Mouse (Mus musculus) brain, adult 10 weeks (tissue): Measurements from ENCODE around the gene Zdhhc7. TPM values are rescaled to one million over a fixed set of nuclear protein-coding genes. Genes with fewer than 3 reads are reported as not detected.

Experiments
- polyA plus RNA-seq: library from polyadenylated mRNA; stranded (reverse); fragments of 350-450 nt; fragmentation: Illumina TruSeq; extraction: RNeasy Lipid Tissue Mini Kit (QIAGEN cat#74804); gene quantifications from one replicate; pipeline ENCODE4 v1.2.3, GENCODE M21; 2015; ENCODE audit warnings: low read depth, low replicate concordance

Zdhhc7 gene
- 22.8 TPM for polyA plus RNA-seq

DNA sequence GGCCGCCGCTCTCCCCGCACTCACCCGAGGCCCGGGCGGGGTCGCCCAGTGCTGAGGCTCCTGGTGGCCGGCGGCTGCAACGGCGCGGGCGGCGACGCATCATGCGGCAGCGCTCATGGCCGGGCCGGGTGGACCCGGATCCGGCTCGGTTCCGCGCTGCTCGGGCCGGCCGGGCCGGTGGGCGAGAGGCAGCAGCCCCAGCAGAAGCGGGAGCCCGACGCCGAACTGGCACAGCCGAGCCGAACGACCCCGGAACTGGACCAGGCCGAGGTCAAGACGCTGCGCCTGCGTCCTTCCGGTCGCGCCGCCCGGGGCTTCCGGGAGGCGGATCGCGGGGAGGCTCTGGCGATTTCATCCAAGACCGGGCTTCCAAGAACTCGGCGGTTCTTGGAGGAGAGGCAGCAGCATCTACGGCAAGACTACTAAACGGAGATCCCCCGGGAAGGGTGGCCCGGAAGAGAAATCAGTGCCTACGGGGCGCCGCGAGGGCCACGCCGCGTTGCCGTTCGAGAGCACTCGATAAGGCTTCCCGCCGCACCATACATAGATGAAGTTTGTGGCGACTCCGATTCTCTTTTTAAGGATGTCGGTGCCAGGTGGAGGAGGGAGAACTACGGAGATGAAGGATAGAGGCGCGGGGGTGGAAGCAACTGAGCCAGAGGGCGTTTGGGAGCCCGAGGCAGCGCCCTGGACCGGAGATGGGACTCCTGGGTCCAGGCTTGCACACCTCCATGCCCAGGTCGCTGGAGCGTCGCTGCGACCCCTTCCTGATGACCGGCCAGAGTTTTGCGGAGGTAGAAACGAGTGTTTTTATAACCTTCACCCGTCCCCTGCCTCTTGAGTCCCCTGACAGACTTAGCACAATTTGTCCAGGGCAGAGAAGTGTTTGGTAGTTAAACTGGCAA is at the start of gene Zdhhc7:
TSS of gene Zdhhc7 (minus strand) at position 415 of the 905 bp plus-strand sequence.

DNA sequence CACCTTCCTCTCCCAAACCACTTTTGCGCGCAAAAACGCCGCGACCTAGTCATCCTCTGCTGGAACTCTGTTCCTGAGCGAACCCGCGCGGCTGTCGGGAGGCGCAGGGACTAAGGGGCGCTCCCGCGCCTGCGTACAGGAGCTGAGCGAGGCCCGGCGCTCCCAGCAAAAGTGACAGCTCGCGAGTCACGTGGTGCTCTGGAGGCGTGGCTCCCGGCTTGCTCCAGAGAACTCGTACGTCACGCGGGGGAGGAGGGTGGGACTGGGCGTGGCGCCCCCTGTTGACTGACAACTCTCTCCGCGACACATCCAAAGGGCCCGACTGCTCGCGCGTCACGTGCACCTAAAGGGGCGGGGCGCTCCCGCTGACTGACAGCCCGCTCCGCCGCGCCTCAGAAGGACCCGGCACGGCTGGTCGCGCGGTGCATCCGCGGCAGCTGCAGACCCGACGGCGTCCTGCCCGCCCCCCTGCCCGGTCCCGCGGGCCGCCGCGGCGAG is 12.5 kb upstream of the Zdhhc7 start, which contains the start of gene 6430548M08Rik:
TSS of gene 6430548M08Rik (plus strand) at position 395 of the 498 bp plus-strand sequence.

Other genes starting within 250 kb of the Zdhhc7 start
- 6.1 TPM for gene Klhl36, start 239.2 kb downstream of the Zdhhc7 start, polyA plus RNA-seq
- 63.0 TPM for gene Usp10, start 191.1 kb downstream of the Zdhhc7 start, polyA plus RNA-seq
- 14.6 TPM for gene Gm20388, start 190.6 kb downstream of the Zdhhc7 start, polyA plus RNA-seq
- 1.9 TPM for gene Crispld2, start 109.0 kb downstream of the Zdhhc7 start, polyA plus RNA-seq
- gene 6430548M08Rik, start 12.7 kb upstream of the Zdhhc7 start, polyA plus RNA-seq = 149 TPM
- 0.40 TPM for gene Fam92b, start 76.0 kb upstream of the Zdhhc7 start, polyA plus RNA-seq
- 32.2 TPM for gene Gse1, start 127.0 kb upstream of the Zdhhc7 start, polyA plus RNA-seq